Mouse (Mus musculus) R1 (cell line): ENCODE measurements at regions not wholly inside any gene's neighbourhood (a gene's known extent, or its start where the extent isn't known, plus 50 kb on each side); places are given as distances from the start of the nearest gene placed in this dataset.
"Not testable (repeated sequence)": the region's sequence is repeated elsewhere in the genome, so short reads cannot be mapped to it uniquely, and the experiment has no call there.

Experiments
- DNase-seq: peaks from one replicate; pipeline ENCODE4 v3.0.0-alpha.2; 2018; ENCODE audit warnings: low read depth, low spot score

- not testable (repeated sequence) for DNase-seq
Measured at GRCm38 (mm10) chr1:101901601-101902000, 2129.0 kb downstream of the Cntnap5b start.

GRCm38 (mm10) chr1:101902154-101902825 is 2129.7 kb downstream of the Cntnap5b start:
- DNase-seq = not testable (repeated sequence)

GRCm38 (mm10) chr1:101902826-101903210 is 2130.3 kb downstream of the Cntnap5b start:
- not testable (repeated sequence) for DNase-seq

GRCm38 (mm10) chr1:101916991-101917390 is 2144.4 kb downstream of the Cntnap5b start:
- peak; percentile 69 for DNase-seq

GRCm38 (mm10) chr1:101918872-101919271 is 2146.3 kb downstream of the Cntnap5b start:
- DNase-seq = peak; percentile 97

- no peak for DNase-seq
Measured at GRCm38 (mm10) chr1:101941107-101941506, 2168.5 kb downstream of the Cntnap5b start.
